Mouse (Mus musculus): Measurements from ENCODE around the gene Chst14.

Gene Chst14

DNA sequence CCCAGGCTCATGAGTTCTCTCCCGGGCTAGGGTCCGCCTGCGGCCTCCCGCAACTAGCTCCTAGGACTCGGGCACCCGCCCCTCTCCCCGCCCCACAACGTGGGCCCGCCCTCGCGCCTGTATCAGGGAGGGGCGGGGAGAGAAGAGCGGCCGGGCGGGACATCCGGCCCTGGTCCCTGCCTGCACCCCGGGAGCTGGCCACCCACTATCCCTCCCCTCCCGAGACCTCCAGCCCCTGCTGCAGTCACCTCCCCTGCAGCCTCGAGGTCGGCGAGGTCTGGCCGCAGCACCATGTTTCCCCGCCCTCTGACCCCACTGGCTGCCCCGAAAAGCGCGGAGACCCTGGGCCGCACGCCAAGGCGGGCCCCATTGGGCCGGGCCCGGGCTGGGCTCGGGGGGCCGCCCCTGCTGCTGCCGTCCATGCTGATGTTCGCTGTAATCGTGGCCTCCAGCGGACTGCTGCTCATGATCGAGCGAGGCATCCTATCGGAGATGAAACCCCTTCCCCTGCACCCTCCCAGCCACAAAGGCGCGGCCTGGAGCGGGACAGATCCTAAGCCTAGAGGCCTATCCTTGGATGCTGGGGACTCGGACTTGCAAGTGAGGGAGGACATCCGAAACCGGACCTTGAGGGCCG, at the start of gene Chst14:
Chst14 (plus strand) TSS at position 136 of the 637 bp plus-strand sequence.
- no peak for DNase-seq (ENCODE audit: low spot score)

DNA sequence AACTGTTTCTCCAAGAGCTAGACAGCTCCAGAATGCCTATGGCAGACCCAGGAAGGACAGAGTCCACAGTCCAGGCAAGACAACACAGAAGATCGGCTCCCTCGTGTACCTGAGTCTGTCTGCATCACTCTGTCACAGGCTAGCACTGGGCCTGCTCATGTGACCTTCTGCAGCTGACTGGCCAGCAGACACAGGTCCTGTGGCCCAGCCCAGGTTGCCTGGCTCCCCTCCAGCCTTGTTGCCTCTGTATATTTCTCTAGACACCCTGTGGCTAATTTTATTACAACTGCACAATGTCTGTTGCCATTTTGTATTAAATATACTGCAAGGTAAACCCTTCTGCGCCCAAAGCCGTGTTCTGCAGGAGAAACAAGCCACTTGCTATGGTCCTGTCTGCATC, 45.3 kb upstream of the Chst14 start:
- no peak for DNase-seq (ENCODE audit: low spot score)

DNA sequence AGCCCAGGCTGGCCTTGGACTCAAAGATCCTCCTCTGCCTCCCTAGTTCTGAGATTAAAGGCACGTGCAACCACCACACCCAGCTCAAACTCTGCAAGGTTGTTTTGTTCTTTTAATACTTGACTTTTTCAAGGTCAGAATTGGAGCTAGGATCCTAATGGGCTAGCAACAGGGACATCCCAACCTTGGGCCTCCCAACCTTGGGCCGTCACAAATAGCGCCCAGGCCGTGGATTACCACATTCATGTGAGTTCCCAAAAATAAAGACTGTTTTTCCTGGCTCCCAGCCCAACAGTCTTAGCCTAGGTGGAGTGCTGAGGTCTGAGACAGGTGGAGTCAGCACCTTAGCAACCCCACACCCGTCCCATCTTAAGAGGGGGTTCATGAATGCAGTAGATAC, 44.3 kb upstream of the Chst14 start:
- no peak for DNase-seq (ENCODE audit: low spot score)

DNA sequence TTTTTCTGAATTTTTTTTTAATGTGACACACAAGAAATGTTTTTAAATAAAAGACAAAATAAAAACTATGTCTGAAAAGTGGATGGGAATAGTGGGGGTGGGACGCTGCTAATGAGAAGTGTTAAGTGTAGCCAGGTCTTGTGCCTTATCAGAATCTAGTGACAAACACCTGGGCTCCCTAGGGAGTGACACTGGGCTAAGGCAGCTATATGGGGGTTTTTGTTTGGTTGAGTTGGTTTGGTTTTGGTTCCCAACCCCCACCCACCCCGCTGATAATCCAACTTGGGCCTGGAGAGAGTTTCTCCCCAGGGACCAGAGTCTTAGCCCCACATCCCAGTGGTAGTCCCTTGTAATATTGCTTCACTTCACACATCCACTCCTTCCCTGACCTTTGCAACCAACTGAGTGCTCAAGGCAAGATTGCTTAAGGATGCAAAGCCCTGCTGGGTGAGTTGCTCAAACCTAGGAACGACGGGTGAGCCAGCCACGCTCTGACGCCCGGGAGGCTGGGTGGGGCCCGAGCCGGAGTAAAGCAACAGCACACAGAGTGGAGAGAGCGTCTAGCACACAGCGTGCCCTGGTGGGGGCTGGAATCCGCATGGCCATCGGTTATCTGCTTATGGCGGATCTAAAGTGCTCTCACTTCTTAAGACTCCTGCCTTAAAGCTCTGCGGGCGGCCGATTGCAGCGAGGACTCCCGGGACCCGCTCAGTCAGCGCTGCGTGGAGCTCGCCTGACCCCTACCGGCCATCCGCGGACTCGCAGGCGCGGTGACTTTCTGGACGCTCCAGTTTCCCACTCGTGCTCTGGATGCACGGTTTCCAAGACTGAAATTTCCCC, 43.2 kb upstream of the Chst14 start:
- DNase-seq (ENCODE audit: low spot score), result peak; percentile 73

DNA sequence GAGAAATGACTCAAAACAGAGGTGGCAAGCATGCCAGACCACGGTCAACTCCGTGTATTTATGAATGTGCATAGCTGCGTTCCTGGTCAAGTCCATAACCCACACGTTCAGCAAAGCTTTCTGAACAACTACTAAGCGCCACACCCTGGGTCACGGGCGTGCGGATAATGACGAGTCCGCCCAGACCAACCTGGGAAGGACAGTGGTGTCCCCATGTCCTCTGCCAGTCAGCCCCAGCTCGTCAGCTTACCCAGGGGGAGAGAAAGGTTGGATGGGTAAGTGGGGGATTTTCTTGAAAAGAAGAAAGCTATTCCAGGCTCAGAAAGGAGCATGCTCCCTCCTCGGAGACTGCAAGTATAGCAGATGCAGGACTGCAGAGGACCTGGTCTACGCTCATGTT, 38.9 kb upstream of the Chst14 start:
- DNase-seq (ENCODE audit: low spot score), result no peak

DNA sequence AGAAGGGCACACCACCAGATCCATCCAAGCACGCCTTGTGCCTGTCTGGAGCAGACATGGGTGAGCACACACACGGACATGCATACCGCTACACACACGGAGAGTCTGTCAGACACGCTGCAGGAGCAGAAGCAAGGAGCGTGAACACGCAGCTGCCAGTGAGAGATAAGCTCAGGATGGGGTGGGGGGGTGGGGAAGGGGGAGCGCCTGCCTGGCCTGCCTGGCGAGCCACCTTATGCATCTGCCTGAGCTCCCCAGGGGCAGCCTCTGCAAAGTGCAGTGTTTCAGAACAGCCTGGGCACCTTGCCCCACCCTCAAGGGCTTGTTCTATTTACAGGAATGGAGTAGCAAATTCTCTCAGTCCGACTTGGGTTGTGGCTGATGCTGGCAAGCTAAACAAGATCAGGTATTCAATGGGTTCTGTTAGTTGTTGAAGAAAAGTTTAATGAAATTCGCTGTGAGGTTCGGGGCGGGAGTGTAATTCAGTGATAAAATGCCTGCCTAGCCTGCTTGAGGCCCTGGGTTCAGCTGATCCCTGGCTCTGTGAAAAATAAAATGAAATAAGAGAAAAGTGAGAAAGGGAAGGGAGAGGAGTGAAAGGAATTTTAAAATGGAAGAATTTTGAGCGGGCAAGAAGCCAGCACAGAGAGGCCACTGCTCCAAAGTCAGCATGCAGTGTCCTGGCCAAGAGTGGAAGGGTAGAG, 38.3 kb upstream of the Chst14 start:
- DNase-seq (ENCODE audit: low spot score), result no peak

DNA sequence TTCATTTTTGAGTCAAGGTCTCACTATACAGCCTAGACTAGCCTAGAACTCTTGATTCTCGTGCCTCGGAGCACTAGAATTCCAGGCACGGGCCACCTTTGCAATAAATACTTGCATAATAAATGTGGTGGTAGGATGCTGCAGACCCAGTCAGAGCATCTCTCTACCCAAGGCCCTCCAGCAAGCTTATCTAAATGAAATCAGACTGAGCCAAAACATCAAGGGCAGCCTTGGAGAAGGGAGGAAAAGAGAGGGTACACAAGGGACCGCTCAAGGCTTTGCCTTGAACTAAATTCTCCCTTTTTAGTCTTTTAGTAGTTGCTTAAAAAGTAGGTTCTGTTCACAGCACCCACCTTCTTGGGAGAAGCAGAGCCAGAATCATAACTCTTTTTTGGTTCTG, 35.1 kb upstream of the Chst14 start:
- DNase-seq (ENCODE audit: low spot score), result no peak

DNA sequence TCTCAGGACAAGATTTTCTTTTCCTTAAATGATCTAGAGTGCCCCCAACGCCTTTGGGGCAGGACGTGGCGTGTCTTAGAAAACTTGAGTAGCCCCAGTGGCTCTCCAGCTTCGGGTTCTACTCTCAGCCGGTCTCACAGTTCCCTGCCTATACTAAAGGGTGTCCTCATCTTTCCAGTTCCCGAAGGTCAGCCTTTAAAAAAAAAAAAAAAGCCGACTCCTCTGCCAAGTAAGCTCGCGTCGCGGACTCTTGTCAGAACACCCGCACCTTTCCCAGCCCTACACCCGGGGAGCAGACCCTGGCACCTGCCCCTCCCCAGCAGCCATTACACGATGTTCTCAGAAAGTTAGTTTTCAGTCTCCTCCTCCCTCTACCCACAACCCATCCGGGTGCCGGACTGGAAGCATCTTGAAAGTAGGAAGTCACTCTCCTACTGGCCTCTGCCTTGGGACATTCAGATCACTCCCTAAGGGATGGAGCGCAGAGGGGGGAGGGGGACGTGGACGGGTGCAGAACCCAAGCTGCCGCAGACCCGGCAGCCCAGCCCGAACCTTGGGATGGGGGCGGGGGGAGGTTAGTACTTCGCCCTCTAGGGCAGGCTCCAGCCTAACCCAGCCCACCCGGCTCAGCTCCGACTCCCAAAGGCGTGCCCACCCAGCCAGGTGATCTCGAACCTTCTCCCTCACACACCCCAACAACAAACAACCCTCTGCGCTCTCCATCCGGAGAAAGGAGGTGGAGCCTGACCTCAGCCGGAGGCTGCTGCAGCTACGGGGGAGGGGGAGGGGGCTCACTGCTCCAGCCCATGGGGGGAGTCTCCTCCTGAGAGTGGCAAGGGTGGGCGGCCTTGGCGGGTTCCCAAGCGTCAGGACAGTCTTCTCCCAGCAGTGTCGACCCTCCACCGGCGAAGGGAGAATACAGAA, 30.0 kb upstream of the Chst14 start:
- DNase-seq (ENCODE audit: low spot score), result no peak

DNA sequence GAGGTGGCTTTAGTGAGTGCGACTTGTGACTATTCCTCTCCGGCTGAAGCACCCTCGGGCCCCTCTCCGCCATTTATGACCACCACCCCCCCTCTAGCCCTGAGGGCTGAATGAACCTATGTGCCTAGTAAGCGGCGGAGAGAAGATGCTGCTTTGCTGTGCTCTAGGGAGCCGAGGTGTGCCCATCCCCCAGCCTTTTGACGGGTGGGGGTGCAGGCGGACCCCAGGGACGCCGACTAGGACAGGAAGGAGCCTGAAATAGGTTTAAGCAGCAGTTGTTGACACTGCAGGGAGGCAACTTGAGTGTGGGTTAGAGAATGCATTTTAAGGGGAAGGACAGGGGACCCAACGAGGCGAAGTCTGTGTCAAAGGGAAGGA, 29.4 kb upstream of the Chst14 start:
- DNase-seq (ENCODE audit: low spot score), result no peak

DNA sequence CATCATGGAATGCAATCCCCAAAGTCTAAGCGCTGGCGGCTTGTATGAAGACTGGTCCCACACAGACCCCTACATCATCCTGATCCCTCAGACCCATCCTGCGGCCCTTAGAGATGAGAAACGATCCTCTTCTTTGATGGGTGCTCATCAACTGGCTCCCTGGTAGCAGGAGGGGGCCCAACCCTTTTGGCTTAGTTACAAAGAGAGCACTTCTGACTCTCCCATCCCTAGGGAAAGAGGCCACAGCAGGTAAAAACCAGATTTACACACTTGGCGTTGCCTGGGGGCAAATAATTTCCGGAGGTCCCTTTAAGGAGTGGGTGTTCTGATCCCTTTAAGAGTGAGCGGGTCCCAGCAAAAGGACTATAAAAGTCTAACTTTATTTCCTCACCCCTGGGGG, 28.9 kb upstream of the Chst14 start:
- DNase-seq (ENCODE audit: low spot score), result no peak

DNA sequence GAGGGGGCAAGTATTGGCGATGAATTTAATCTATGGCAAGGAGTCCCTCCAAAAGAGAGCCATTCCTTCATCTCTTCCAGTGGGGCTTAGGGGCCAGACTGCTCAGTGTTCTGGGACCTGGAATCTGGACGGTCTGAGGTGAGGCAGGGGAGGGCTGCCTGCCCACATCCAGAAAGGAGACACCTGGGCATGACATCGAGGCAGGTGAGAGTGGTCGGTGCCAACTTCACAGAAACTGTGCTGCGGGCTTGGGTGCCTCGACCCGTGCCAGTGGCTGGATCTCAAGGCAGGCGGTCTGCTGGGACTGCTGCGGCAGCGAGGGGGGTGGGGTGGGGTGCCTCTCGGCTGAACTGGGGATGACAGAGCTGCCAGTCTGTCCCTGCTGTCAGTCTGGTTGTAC, 28.5 kb upstream of the Chst14 start:
- no peak for DNase-seq (ENCODE audit: low spot score)

DNA sequence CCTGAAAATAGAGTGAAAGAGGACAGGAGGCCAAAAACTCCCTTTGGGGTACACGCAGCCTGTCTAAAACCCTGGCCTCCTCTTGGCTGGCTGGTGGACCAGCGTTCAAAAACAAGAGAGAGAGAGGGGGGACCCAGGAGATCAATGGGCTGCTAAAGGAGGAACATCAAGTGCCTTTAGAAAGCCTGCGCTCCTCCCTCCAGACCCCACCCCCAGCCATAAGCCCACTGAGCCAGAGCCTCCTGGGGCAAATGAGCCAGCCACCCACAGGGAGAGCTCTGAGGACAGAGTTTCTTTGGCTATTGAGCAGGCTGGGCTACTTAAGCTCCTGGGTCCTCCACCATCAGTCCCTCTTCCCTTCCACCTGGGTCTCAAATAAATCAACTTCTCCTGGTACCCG, 27.5 kb upstream of the Chst14 start:
- DNase-seq (ENCODE audit: low spot score), result no peak

DNA sequence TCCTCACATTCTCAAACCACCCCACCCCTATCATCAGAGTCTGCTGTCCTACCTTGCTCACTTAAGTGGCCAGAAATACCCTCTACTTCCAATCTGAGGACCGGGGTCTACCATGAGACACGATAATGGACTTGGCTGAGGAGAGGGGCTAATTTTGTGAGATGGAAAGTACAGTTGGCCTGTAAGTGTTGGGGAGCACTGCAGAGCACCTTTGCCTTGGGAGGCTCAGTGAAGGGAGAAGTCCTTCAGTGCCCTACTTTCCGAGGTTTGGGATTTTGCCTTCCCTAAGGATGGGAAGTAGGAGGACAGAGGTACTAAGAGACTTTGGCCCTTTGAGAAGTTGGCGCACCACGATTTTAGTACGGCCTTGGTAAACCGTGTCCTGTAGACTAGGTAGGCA, 27.0 kb upstream of the Chst14 start:
- no peak for DNase-seq (ENCODE audit: low spot score)

DNA sequence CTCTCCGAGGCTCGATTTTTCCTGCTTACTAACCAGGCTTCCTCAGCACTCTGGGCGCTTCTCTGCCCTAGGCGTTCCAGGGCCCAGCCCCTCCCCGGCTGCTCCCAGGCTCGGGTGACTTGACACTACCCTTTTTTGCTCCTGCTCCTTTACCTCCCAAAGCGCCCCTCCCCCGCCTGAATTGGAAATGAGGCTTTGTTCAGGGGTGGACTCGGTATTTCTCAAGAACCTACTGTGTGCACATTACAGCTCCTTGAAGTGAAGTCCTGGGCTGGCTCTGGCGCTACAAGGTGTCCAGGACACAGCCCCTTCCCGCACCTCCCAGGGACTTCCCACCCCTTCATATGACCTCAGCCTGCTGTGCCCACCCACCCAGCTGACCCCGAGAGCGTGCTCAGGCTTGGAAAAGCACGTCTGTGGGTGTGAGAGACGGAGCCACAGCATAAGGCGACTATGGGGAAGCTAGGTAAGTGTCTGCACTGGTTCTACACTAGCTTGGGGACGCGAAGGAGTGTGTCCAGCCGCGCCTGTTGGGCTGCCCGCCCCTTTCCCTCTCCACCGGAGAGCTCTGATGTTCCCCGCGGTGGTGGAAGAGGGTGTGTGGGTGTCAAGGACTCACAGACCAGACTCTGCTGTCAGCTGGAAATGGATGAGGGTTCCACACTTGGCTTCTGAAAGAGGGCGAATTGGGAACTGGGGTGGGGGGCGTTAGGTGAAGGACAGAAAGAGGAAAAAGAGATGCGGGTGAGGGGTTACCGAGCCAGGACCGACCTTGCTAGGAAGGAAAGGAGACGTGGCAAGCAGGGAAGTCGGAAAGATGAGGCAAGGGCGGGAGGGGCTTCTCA, 26.1 kb upstream of the Chst14 start, which contains the start of gene Bahd1:
Bahd1 (plus strand) TSS at position 397 of the 845 bp plus-strand sequence.
- DNase-seq (ENCODE audit: low spot score), result no peak

DNA sequence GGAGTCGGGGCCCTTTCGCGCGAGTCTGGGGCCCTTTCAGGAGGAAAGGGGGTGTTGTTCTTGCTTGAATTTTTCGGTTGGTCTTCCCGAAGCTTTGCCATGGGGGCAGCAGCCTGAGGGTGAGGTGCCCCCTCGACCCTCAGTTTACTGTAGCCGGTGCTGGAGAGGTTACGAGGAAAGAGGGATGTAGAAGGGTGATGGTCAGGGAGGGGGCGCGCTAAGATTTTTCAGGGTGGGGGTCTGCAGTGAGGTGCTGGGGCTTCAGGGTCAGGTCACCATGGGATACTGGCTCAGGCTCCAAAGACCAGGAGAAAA, 25.5 kb upstream of the Chst14 start:
- no peak for DNase-seq (ENCODE audit: low spot score)

DNA sequence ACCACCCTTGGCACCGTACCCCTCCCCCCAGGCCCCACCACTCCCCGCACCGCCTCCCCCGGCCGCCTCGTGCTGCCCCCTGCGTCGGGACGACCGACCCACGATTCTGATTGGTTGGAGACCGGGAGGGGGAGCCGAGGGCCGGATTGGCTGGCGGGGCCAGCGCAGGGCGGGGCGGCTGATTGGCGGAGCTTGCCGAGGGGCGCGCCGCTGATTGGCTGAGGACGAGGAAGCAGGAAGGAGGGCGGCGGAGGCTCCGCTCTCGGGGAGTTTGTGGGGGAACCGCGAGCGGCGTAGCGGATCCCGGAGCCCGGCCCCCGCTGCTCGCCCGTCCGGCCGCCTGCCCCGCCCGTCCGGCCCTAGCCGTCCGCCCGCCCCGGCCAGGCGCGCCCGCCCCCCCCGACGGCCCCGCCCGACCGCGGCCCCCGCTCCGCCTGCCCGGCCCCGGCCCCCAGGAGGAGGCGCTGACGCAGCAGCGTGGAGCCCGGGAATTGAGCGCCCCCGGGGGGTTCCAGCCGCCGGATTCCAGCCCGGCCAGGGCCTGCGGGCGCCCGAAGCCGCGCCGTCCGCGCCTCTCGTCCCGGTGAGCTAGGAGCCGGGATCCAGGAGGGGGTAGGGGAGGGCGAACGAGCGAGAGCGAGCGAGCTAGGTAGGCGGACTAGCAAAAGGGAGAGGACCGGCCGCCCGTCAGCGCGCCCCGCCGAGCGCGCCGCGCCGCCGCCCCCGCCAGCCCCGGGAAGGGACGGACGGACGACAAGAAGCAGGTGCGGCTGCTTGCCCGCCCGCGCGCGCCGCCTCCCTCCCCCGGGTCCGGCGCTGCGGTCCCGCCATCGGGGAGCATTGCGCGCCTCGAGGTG, 24.9 kb upstream of the Chst14 start:
- DNase-seq (ENCODE audit: low spot score), result peak; percentile 82

DNA sequence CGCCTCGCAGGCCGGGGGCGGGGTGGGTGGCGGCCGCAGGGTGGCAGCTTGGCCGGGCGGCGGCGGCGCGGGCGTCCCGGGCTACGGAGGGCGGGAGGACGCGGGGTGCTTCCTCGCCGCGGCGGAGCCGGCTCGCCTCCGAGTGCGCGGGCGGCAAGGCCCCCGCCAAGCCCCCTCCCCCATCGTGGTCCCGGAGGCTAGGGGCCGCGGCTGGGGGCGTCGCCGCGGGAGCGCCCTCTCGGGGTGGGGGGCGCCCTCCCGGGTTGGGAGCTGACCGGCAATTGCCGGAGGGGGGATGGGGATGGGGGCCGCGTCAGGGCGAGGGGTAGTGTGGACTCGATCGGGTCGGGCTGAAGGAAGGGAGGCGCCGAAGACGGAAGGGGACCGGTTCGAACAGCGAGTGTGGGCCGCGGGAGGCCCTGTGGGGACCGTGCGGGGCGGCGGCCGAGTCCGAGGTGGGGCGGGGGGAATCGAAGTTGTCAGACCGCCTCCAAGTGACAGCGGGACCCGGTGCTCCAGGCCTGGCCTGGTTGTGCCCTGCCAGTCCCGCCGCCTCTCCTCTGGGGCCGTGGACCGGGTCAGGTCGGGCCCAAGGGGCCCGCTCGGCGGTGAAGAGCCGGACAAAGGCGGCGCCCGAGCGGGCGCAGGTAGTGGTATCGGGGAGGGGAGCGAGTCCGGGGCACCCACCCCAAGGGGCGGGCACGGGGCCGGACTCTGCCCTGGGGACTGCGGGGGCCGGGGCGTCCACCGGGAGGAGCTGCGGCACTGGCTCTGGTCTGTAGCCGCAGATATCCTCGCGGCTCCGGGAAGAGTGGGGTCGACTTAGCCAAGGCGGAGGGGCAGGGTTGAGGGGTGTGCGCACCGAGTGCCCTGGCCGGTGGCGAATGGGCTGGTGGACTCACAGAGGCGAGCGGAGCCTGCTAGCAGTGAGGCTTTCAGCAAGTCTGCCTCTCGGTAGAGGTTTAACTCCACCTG, 24.0 kb upstream of the Chst14 start:
- no peak for DNase-seq (ENCODE audit: low spot score)

DNA sequence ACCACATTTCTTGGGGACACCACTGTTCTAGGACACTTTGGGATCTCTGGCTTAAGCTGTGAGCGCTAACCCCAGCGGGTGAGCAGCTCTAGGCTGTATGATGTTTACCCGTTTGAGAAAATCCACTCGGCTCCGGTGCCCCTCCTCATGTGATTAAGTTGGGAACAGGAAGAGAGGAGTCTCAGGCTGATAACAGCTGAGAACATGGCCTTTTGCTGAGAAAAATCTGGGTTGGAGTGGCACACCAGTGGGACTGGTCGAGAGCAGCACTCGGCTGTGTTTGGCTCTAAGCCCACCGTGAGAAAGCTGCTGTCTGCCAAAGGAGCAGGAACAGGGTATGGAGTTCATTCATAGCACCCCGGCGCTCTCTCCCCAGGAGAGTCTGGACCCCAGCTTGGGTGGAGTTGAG, 23.0 kb upstream of the Chst14 start:
- DNase-seq (ENCODE audit: low spot score), result no peak

Measured in layer of hippocampus, adult 9-10 months (tissue).